Mouse (Mus musculus) neutrophil, adult 65 days (primary cell): ENCODE results near the gene Rabgef1. TPM values are rescaled to one million over a fixed set of nuclear protein-coding genes. Genes with fewer than 3 reads are reported as not detected.

ENCODE experiments used
- total RNA-seq: library from RNA; stranded (reverse); gene quantifications from 2 replicates; pipeline ENCODE4 v1.2.4, GENCODE M21; 2023

Gene Rabgef1
- 220 and 322 TPM in 2 replicates for total RNA-seq

DNA sequence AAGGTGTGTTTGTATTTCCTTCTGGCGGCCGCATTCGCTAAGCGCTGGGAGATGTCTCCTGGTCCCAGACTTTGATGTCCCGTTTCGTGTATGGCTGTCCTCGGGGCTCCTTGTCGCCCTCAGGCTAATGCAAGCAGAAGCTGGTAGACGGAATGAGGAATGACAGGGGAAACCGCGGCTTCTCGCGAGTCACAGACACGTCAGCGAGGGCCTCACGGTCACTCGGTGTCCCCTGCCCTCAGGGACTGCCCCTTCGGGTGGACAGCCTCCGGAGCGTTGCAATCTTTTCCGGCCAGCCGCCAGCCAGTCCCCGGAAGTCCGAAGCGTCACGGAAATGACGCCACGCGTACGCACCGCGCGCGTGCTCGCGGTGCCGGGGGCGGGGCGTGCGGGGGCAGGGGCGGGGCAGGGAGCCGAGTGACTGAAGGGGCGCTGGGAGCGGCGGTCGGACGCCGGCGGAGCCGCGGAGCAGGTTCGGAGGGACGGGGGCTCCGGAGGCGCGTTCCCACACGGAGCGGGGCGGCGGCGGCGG is at the start of gene Rabgef1:
TSS of gene Rabgef1 (plus strand) at position 376 of the 532 bp plus-strand sequence.

DNA sequence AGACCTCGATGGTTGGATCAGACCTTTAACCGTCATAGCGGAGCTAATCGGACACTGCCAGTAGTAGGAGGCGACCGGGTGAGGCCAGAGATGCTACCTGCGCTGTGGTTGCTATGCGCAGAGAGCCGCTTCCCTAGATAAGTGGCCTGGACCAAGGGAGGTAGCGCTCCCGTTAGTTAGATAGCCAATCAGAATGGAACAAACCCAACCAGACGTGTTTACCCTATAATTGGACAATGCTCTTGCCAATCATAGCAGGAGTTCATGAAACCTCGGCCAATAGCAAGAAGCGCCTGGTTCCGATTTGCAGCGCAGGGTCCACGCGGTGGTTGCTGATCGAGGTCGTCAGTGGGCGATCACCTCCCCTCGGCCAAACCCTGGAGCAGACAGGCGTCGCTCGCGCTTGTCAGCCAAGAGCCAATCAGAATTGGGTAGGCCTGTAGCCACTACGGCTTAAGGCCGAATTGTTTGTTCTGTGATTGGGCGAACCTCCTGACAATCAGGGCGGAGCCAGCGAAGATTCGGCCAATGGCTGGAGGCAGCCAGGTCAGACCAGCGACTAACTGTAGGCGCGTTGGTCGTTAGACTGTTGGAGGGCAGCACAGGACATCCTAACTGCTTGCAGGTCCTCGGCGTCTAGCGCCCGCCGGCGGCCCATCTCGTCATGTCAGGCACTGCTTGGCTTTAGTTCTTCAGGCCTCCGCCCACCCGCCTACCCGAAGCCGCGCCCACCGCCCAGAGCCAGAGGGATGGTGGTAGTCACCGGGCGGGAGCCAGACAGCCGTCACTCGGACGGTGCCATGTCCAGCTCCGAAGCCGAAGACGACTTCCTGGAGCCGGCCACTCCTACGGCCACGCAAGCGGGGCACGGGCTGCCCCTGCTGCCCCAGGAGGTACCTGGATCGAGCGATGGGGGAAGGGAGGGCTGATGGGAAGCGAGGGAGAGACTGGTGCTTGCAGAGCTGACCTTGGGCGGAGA is 27.0 kb upstream of the Rabgef1 start, which contains the start of gene Kctd7:
TSS of gene Kctd7 (plus strand) at position 528 of the 979 bp plus-strand sequence.

GRCm38 (mm10) chr5:130216781-130217180 is 45.2 kb downstream of the Rabgef1 start, which contains the start of gene Tmem248:
TSS of gene Tmem248 (plus strand) at chr5:130217081.

DNA sequence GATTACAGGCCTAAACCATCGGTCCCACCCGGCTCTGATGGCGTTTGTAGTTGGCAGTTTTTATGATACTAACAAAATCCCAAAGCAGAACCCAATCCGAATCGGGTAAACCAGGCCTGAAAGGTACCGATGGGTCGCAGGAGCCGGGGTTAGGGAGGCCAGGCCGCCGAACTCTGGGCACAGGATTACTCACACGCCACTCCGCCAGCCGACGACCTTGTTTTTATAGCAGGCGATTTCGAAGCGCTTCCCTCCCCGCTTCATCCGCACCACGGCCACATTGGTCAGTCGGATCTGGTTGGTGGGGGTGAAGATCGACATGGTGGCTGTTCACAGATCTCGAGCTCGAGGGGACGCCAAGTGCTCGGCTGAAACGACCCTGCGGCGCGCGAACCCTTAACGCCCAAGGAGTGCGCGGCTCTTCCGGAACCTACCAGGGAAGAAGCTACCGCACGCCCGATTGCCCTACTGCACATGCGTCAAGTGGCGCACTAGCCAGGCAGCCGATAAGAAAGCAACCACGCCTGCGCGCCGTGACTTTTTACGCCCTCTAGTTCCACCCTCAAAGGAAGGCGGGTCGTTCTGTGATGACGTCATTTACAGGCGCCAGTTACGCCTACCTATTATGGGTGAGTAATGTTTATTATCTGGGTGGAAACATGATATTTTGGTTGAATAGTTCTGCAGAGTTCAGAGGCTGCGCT is 83.6 kb downstream of the Rabgef1 start, which contains the start of the genes Sbds and Tyw1:
TSS of gene Sbds (minus strand) at position 514 of the 704 bp plus-strand sequence.
TSS of gene Tyw1 (plus strand) at position 603 of the 704 bp plus-strand sequence.

Other genes with a start within 250 kb of the Rabgef1 start
- 12.2 and 12.8 TPM in 2 replicates for gene Vkorc1l1, start 229.8 kb upstream of the Rabgef1 start, total RNA-seq
- gene Gusb, start 168.7 kb upstream of the Rabgef1 start, total RNA-seq = 37.9 and 44.9 TPM in 2 replicates
- gene Asl, start 142.6 kb upstream of the Rabgef1 start, total RNA-seq = 27.8 and 28.0 TPM in 2 replicates
- 18.8 and 20.6 TPM in 2 replicates for gene Crcp, start 142.5 kb upstream of the Rabgef1 start, total RNA-seq
- 1.6 and 1.8 TPM in 2 replicates for gene Tpst1, start 98.5 kb upstream of the Rabgef1 start, total RNA-seq
- 5.1 and 5.3 TPM in 2 replicates for gene Kctd7, start 26.9 kb upstream of the Rabgef1 start, total RNA-seq
- 67.3 and 67.9 TPM in 2 replicates for gene Tmem248, start 45.3 kb downstream of the Rabgef1 start, total RNA-seq
- gene Sbds, start 83.7 kb downstream of the Rabgef1 start, total RNA-seq = 46.5 and 48.1 TPM in 2 replicates
- gene Tyw1, start 83.8 kb downstream of the Rabgef1 start, total RNA-seq = 9.4 and 11.7 TPM in 2 replicates
- gene Caln1, start 197.7 kb downstream of the Rabgef1 start, total RNA-seq = not detected in 2 replicates
- not detected in 2 replicates for gene A330070K13Rik, start 212.8 kb downstream of the Rabgef1 start, total RNA-seq